Mouse (Mus musculus) ES-E14 (cell line): ENCODE data around the gene Vangl1. TPM values are rescaled to one million over a fixed set of nuclear protein-coding genes. Genes with fewer than 3 reads are reported as not detected.
A peak's percentile ranks its signal among the peaks of the same experiment; 100 is the strongest.

Experiments used
- DNase-seq: peaks from one replicate; pipeline ENCODE4 v3.0.0-alpha.2; 2013; ENCODE audit warnings: low read depth, low spot score
- H3K27ac ChIP-seq: 2 replicates; pipeline ENCODE4 v1.5.1; 2012; ENCODE audit warnings: low read depth, mild to moderate bottlenecking, low read length, moderate library complexity, mixed read lengths; ENCODE audit not compliant: poor library complexity, insufficient read depth, severe bottlenecking
- H3K36me3 ChIP-seq: 2 replicates; pipeline ENCODE4 v1.6.1; 2012; ENCODE audit warnings: mild to moderate bottlenecking, low read length, moderate library complexity, mixed read lengths; ENCODE audit not compliant: control insufficient read depth, poor library complexity, insufficient read depth, severe bottlenecking
- H3K4me1 ChIP-seq, 2 experiments: fragments of 150-350 bp in 1 of 2; sonication (generic) in 1 of 2; 2 replicates each; pipeline ENCODE4 v1.6.1; 2012; ENCODE audit warnings: low read length in 2 of 2, mild to moderate bottlenecking in 1 of 2, mixed read lengths in 1 of 2; ENCODE audit not compliant: control insufficient read depth in 2 of 2, insufficient read depth in 2 of 2, poor library complexity in 1 of 2
- H3K4me3 ChIP-seq, 2 experiments: fragments of 150-350 bp in 1 of 2; sonication (generic) in 1 of 2; 2 replicates each; pipeline ENCODE4 v1.5.1; 2012; ENCODE audit warnings: low read length in 2 of 2, low read depth in 1 of 2, mild to moderate bottlenecking in 1 of 2, mixed read lengths in 1 of 2; ENCODE audit not compliant: insufficient read depth in 1 of 2, poor library complexity in 1 of 2, severe bottlenecking in 1 of 2
- H3K9ac ChIP-seq: 2 replicates; pipeline ENCODE4 v1.6.1; 2012; ENCODE audit warnings: low read depth, mild to moderate bottlenecking, low read length, mixed read lengths; ENCODE audit not compliant: poor library complexity, insufficient read depth, severe bottlenecking
- H3K9me3 ChIP-seq: fragments of 150-350 bp; sonication (generic); 2 replicates; pipeline ENCODE4 v1.6.1; 2012; ENCODE audit warnings: low read depth, mild to moderate bottlenecking, low read length; ENCODE audit not compliant: control insufficient read depth, insufficient read depth
- CHD2 ChIP-seq: IDR thresholded peaks from 2 replicates; pipeline ENCODE4 v1.6.1; 2014; ENCODE audit warnings: mild to moderate bottlenecking, low read depth, low read length, inconsistent platforms
- HCFC1 ChIP-seq: IDR thresholded peaks from 2 replicates; pipeline ENCODE4 v1.6.1; 2012; ENCODE audit warnings: low read length, inconsistent platforms, borderline replicate concordance; ENCODE audit not compliant: insufficient read depth
- MAFK ChIP-seq: IDR thresholded peaks from 2 replicates; pipeline ENCODE4 v1.6.1; 2014; ENCODE audit warnings: mild to moderate bottlenecking, low read depth, low read length, inconsistent platforms; ENCODE audit not compliant: insufficient read depth
- ZC3H11A ChIP-seq: IDR thresholded peaks from 2 replicates; pipeline ENCODE4 v1.6.1; 2012; ENCODE audit warnings: low read depth, mild to moderate bottlenecking, inconsistent platforms, low read length, borderline replicate concordance
- ZNF384 ChIP-seq: IDR thresholded peaks from 2 replicates; pipeline ENCODE4 v1.6.1; 2012; ENCODE audit warnings: low read depth, low read length, inconsistent platforms
- in situ Hi-C, 2 experiments: fragments of 600-800 bp; cut with MboI; formaldehyde crosslinking; loops; one replicate each; pipeline ENCODE4 v1.15.1; 2025; ENCODE audit warnings: low sequenced_read_pairs in 2 of 2, inconsistent platforms in 1 of 2; ENCODE audit not compliant: unreplicated experiment in 2 of 2
- total RNA-seq: library from RNA; depleted of rRNA; stranded (reverse); fragments of 300-350 nt; gene quantifications from 2 replicates; pipeline ENCODE4 v1.2.3, GENCODE M21; 2012

Vangl1 gene
- total RNA-seq, 1 experiment, result 119 TPM

GRCm38 (mm10) chr3:102218301-102218700, 13.8 kb upstream of the Vangl1 start:
- H3K9me3 ChIP-seq, result no peaks in the 10 kb centered on the region
- H3K4me3 ChIP-seq, result no peak overlapping the region
- H3K4me1 ChIP-seq, result peaks cover 6 to 16% of the 10 kb centered on the region in 2 experiments
- in situ Hi-C loops, result no loop called here
- no peaks in the 10 kb centered on the region for H3K36me3 ChIP-seq
- no peak overlapping the region for H3K9ac ChIP-seq
- no peak overlapping the region for H3K27ac ChIP-seq
- no peak for TF ChIP-seq CHD2
- no peak for TF ChIP-seq HCFC1
- TF ChIP-seq MAFK, result no peak
- no peak for TF ChIP-seq ZNF384
- TF ChIP-seq ZC3H11A, result no peak
- no peak for DNase-seq

DNA sequence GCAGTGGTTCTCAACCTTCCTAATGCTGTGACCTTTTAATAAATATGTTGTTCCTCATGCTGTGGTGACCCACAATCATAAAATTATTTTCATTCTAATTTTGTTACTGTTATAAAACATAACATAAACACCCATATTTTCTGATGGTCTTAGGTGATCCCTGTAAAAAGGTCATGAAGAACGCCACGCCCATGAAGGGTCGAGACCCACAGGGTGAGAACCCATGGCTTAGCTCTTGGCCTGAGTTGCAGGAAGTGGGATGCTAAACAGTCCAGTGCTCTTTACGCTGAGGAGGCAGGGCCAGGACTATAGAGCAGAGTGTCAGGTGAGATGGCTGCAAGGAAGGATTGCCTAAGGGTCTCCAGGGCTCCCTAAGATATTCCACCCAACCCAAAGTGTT, 10.2 kb upstream of the Vangl1 start:
- TF ChIP-seq HCFC1 (no peak), CHD2 (peak; percentile 84)
- peaks cover 7 to 17% of the 10 kb centered on the region in 2 experiments for H3K4me1 ChIP-seq
- in situ Hi-C loops, result no loop called here
- H3K4me3 ChIP-seq, result no peak overlapping the region
- H3K9ac ChIP-seq, result no peak overlapping the region
- no peaks in the 10 kb centered on the region for H3K9me3 ChIP-seq
- no peaks in the 10 kb centered on the region for H3K36me3 ChIP-seq
- H3K27ac ChIP-seq, result peak overlapping the region; percentile 52; the same call in 1 of the 2 replicates
- no peak for DNase-seq

DNA sequence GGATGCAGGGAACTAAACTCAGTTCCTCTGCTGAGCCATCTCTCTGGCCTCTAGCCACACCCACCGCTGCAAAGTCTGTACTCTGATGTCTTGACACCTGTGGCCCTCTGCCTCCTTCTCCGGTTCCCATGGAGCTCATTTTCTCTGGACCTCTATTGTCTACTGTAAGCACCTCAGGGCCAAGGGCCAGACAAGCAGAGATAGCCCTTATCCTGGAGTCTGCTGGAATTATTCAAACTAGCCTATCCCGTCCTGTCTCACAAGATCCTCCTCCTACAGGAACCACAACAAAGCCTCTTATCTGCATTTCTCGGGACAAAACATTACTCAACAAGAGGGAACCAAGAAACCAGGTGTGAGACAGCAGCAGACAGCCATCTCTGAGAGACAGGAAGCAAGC, 9.8 kb upstream of the Vangl1 start:
- H3K36me3 ChIP-seq, result no peaks in the 10 kb centered on the region
- peaks cover 7 to 17% of the 10 kb centered on the region in 2 experiments for H3K4me1 ChIP-seq
- TF ChIP-seq ZC3H11A, result no peak
- TF ChIP-seq MAFK, result no peak
- no peak for TF ChIP-seq HCFC1
- no peak for TF ChIP-seq CHD2
- TF ChIP-seq ZNF384, result no peak
- H3K9me3 ChIP-seq, result no peaks in the 10 kb centered on the region
- no peak overlapping the region for H3K9ac ChIP-seq
- in situ Hi-C loops, result no loop called here
- H3K27ac ChIP-seq, result no peak overlapping the region
- DNase-seq, result no peak
- no peak overlapping the region for H3K4me3 ChIP-seq

GRCm38 (mm10) chr3:102212896-102213295, 8.4 kb upstream of the Vangl1 start:
- peak overlapping the region; percentile 3; the same call in 1 of the 2 replicates for H3K27ac ChIP-seq
- no peaks in the 10 kb centered on the region for H3K9me3 ChIP-seq
- no peak for TF ChIP-seq CHD2
- no peak for TF ChIP-seq ZNF384
- no peak for TF ChIP-seq MAFK
- no peak for TF ChIP-seq HCFC1
- TF ChIP-seq ZC3H11A, result no peak
- no peak for DNase-seq
- no peaks in the 10 kb centered on the region for H3K36me3 ChIP-seq
- in situ Hi-C loops, result no loop called here
- H3K4me3 ChIP-seq, result no peak overlapping the region
- H3K9ac ChIP-seq, result no peak overlapping the region
- peaks cover 7 to 17% of the 10 kb centered on the region in 2 experiments for H3K4me1 ChIP-seq

DNA sequence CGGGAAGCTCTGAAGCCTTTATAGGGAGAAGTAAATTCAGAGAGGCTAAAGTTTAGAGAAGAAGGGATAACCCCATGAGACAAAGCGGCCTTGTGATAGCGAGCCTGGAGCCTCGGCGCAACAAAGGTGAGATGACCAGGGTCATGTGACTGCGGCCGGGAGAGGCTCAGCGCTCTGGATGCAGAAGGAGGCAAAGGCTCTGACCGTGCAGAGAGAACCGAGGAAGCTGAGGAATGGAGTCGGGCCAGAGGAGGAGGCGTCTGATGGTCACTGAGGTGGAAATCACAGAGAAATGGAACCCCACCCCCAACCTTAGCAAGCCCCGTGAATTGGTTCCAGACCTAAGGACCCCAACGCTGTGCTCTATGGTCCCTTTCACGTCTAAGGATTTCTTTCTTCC, 7.8 kb upstream of the Vangl1 start:
- Histone ChIP-seq H3K4me3 (no peak overlapping the region), H3K9me3 (no peaks in the 10 kb centered on the region), H3K9ac (no peak overlapping the region), H3K4me1 (peaks cover 7 to 17% of the 10 kb centered on the region in 2 experiments), H3K27ac (no peak overlapping the region), H3K36me3 (no peaks in the 10 kb centered on the region)
- DNase-seq, result no peak
- in situ Hi-C loops, result no loop called here
- TF ChIP-seq MAFK, result no peak
- TF ChIP-seq ZNF384, result no peak
